In genomic region chr9:67134378-67134777, GRCm38 (mm10) we compare ENCODE assay signal across 16 mouse cellular contexts.
A peak's percentile ranks its signal among the peaks of the same experiment; 100 is the strongest.
DNase-seq lines count a peak whose midpoint lies in the region; TF ChIP-seq lines count a peak whose summit lies in the region.
"Had no signal": no experiment of that assay in that cellular context is flagged by ENCODE, and none has a peak within 500 bp of the region (broad histone marks: within the 10 kb centered on the region; RNA-seq: fewer than 3 reads in every experiment).

No protein-coding gene starts in this region.

- TF ChIP-seq CTCF in layer of hippocampus, adult 2 months (conservative IDR thresholded peaks at IDR 0.05), result peak; percentile 55

- no peak overlapping the region for H3K4me3 ChIP-seq in layer of hippocampus, adult 2 months
- H3K4me3 ChIP-seq: embryonic facial prominence, embryonic 10.5 days; forebrain, embryonic 12.5 days; hindbrain, embryonic 13.5 days; liver, embryonic 15.5 days; megakaryocyte, embryonic 14.5 days had no signal

- DNase-seq in adrenal gland, postnatal 10 days, result peak; percentile 41
- DNase-seq in adrenal gland, adult 18-20 months (ENCODE audit: low spot score in 2 of 2), result no peak
- DNase-seq in layer of hippocampus, adult 2 months (ENCODE audit: low spot score in 2 of 2), result no peak
- DNase-seq in layer of hippocampus, postnatal 25 days (ENCODE audit: extremely low spot score in 1 of 2, low spot score in 1 of 2), result no peak
- peak; percentile 44 for DNase-seq in thymus, postnatal 4 days
- no peak for DNase-seq in thymus, postnatal 0 days (ENCODE audit: low spot score)
- peak; percentile 63 for DNase-seq in testis, postnatal 10 days (ENCODE audit: low spot score)
- no peak for DNase-seq in spleen, postnatal 14 days (ENCODE audit: low spot score in 2 of 2)
- DNase-seq: B cell, adult 2 months; cerebellum, adult 8-10 months; retina, postnatal 1 day had no signal

- H3K27ac ChIP-seq in layer of hippocampus, adult 2 months, result no peak overlapping the region
- H3K27ac ChIP-seq: embryonic facial prominence, embryonic 10.5 days; forebrain, embryonic 12.5 days; hindbrain, embryonic 13.5 days; liver, embryonic 15.5 days had no signal

Comparison
In these comparisons a context has a peak if more than half of its experiments do, and no peak if none do; other contexts are left out.
1. DNase-seq: peak in adrenal gland, postnatal 10 days (single experiment), thymus, postnatal 4 days (single experiment) and testis, postnatal 10 days (single experiment); none in adrenal gland, adult 18-20 months (0 of 2), layer of hippocampus, adult 2 months (0 of 2), layer of hippocampus, postnatal 25 days (0 of 2), thymus, postnatal 0 days (single experiment) and spleen, postnatal 14 days (0 of 2).